Mouse (Mus musculus) thymus, postnatal 4 days (tissue): ENCODE measurements around the gene Cd9.

Source experiments
- DNase-seq: peaks from one replicate; pipeline ENCODE4 v3.0.0; 2021

The Cd9 gene

DNA sequence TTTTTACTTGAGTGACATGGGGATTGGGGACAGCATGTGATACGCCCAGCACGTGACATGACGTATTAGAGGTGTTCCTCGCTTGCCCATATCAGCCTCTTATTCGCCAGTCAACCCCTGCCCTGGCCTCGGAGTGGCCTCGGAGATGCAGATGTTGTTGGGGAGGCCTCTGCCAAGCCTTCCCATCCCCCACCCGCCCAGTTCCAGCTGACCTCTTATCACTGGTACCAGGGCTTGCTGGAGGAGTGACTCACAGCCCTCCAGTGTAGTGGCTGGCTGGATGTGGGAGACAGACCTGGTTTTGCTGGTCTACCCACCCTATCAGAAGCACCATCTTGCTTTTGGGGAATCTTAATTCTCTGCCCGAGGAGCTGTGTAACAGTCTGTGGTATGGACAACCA is 21.3 kb downstream of the Cd9 start:
- no peak for DNase-seq

- no peak for DNase-seq
Observed at GRCm38 (mm10) chr6:125471921-125472320, 22.7 kb downstream of the Cd9 start.

DNA sequence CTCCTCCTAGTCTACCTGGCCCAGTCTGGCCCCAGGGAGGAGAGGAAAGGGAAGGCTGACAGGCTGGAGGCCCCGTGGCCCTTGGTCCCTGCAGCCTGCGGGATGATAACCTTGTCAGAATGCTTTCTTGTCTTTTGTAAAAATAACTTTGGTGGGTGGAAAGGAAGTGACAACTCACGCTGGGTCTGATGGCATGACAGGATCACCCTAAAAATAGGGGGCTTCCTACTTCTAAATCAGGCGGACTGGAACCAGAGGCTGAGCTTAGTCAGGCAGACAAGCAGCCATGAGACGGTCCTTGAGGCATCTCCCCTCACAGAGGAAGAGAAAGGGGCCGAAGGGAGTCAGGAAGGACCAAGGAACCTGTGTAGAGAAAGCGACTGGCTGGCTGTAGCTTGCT is 23.3 kb downstream of the Cd9 start:
- DNase-seq: no peak

- no peak for DNase-seq
Observed at GRCm38 (mm10) chr6:125470616-125471015, 24.0 kb downstream of the Cd9 start.

DNA sequence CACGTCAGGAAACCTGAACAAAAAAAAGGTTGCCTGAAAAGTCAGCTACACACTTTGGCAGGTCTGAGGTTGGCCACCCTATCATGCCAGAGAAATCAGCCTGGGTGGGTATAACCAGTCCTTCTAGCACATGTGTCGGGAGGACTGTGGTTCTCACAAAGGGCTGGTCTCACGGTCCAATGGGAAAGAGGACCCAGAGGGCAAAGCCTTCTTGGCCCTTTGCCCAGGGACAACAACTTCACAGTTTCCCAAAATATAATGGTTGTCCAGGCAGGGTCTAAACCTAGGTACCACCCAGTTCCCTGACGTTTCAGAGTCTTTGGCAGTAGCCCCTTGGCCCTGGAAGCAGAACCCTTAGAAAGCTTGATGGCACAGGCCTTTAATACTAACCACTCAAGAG is 25.4 kb downstream of the Cd9 start:
- DNase-seq: no peak

DNA sequence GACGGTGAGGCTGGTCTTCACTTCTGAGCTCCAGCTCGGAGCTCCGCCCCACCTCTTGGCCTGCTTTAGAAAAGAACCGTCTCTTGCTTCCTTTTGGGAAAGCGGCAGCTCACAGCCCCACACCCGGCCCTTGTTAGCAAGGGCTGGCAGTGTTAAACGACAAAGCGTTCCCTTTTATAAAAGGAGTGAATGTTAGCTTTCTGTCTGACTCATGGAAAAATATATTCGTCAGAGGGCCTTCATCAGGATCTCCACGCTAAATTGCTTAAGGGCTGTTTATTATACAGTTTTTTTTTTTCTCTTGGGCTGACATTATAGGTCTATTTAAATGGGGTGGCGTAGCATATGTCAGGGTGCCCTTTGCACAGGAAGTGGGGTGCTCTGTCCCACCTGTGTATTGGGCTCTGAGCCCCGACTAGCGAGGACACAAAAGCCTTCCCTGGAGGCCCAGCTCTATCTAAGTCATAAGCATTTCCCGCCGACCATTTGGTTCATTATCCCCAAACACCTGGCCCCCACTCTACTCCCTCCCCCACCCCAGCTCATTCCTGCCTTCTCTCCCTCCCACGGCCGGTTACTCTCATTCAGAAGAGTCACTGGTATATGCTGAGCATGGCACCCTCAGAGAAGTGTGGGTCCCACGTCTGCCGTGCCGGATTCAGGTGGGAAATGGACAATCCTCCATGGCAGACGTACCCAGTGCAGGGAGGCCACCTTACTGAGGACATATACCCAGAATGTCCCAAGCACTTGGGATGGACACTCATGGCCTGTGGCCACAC is 26.2 kb downstream of the Cd9 start:
- peak; percentile 40 for DNase-seq

DNA sequence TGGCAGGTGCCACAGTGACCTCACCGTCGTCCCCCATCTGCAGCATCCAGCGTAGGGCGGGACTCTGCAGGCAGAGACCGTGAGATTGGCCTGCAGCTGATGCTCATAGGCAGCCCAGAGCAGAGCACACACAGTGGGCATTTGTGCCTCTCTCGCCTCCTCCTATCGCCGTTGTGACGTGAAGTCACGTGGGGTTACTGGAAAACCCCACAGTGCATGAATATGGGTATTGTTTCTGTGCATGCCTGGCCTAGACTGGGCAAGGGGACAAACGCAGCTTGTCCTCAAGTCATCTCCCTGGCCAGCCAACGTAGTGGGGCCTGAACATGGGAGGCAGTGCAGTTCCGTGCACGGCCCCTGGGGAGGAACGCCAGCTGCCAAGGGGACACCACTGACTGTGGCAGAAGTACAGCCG is 27.3 kb downstream of the Cd9 start:
- peak; percentile 49 for DNase-seq

DNA sequence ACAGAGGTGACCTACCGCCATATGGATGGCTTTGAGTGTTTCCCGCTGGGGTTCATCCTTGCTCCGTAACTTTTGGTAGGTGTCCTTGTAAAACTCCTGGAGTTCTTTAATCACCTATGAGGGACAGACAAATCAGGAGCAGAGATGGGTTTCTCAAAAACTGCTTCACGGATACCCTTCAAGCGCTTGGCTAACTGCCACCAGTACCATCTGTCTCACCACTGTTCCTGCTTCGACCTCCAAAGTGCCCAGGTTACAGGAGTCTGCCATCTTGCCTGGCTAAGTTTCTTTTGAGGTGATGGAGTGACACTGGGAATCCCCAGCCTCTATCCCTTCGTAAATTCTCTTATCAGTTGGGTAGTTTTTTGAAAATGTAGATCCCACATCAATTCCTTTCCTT is 32.3 kb downstream of the Cd9 start:
- no peak for DNase-seq

DNA sequence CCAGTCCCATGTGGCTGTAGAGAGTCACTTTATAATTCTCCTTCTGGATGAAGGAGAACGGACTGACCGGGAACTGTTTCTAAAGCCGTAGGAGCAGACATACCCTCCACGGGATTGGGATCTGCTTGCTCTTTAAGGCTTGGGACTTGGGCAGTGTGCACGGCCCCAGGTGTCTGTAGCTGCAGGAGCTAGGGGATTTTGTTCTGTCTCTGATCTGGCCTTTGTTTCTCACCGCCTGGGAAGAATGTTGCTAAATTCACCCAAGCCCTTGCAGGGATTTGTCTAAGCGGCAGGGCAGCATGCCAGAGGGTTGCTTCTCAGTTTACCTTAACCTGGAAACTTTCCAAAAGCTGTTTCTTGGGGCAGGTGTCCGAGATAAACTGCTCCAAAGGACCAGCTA is 32.8 kb downstream of the Cd9 start:
- no peak for DNase-seq

DNA sequence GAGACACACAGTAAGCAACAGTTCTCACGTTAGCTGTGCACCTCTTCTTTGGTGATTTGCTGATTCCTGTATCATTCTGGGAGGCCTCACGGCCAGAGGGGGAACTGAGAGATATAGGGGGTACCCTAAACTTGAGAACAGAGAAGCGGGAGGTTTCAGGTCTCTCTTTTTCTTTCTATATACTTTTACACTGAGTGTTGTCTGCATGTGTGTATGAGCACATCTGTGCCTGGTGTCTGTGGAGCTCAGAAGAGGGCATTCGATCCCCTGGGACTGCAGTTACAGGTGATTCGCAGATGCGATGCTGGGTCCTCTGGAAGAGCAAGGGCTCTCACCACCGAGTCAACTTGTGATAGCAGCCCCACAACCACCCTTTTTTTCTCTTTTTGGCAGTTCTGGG is 33.3 kb downstream of the Cd9 start:
- no peak for DNase-seq

DNA sequence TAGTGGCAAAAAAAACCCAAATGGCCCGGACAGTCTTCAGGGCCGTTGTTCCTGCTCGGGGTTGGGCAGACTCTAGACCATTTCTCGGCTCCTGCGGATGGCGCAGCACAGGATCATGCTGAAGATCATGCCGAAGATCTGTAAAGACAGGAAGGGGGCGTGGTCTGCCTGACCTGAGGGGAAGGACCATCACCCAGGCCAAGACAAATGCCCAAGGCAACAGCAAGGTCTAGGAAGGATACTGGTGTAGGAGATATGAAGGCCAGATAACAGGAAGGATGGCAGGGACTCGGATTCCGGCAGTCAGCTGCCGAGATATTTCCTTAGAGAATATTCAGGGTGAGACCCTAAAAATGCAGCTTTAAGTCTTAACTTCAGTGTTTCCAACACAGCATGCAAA is 34.0 kb downstream of the Cd9 start:
- DNase-seq: no peak

DNA sequence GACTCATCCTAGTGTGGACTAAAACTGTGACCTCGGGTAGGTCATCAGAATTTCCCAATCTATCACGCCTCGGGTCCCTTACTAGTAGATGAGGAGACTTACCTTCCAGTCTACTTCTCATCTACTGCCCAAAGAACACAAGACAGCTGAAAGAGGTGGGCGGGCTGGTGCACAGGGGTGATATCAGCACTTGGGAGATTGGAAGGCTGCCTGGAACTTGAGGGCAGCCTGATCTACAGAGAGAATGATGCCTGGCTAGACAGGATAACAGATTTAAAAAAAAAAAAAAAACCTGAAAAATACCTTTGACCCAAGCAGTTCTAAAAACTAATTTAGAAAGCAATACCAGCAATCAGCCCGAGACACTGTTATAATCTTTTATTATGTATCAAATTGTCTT is 34.7 kb downstream of the Cd9 start:
- DNase-seq: no peak

- DNase-seq: no peak
Observed at GRCm38 (mm10) chr6:125455806-125456520, 38.6 kb downstream of the Cd9 start.

DNA sequence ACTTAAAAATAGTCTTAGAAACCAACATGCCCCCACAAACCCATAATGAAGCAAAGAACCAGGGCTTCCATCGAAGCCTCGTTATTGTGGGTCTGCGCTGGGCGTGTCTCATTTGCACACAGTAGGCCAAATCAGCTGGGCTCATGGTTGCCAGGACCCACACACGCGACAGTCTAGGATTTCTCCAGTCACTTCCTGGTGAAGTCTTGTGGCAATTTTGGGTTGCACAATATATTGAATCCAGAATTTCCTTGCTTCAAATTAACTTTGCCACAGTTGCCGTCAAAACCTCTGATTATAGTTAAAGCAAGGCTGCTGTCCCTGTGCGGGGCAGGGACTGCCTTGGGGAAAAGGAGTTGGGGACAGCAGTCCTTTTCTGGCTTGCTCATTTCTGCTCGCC is 39.9 kb downstream of the Cd9 start:
- DNase-seq: no peak

- no peak for DNase-seq
Observed at GRCm38 (mm10) chr6:125454299-125454698, 40.3 kb downstream of the Cd9 start.

- DNase-seq: no peak
Observed at GRCm38 (mm10) chr6:125447660-125448059, 46.9 kb downstream of the Cd9 start.

DNA sequence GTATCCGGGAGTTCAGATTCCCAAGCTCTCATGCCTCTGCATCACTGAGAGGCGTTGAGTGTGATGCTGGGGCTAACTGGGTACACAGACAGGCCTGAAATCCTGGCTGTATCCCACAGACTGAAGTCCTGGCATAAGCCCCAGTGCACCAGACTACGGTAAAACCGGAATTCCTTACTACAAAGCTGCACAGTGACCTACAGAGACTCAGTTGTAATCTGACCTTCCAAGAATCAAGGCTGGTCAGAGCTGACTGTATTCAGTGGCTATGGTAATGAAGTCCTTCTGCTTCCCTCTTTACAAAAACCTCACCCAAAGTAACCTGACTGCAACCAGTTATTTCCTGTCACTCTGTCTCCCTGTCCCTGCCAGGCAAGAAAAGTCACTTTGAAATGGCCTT is 47.4 kb downstream of the Cd9 start:
- no peak for DNase-seq

DNA sequence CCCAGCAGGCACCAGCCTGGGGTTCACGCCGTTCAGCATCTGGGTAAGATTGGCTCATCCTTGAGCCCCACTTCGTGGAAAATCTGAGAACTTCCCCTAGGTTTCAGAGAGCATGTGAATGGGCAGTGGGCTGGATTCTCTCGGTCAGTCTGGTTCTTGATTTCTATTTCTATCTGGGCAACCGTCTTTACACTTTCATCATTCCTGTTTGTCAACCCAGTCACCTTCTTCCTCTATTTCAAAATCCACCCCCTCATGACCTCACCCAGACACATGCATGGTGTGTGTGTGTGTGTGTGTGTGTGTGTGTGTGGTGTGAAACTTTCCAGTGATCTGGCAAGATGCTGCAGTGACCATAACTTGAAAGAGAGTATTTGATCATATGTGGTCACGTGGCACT is 49.2 kb downstream of the Cd9 start:
- no peak for DNase-seq

DNA sequence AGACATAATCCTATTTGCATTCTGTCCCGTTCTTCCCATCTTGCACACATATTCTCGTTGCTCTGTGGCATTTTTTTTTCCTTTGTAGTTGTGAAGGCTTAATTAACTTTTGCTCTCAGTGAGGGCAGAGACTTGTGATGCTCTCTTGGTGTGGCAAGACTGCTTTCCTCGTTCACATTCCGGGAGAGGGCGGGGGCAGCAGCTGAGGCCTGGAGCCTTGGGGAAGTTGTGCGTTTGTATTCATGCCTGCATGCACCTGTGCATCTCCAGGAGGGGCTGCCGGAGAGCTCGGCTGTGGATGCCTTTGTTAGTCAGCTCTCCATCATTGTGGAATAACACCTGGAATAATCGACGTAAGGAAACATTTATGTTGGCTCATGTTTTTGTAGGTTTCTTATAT is 52.0 kb downstream of the Cd9 start:
- no peak for DNase-seq

DNA sequence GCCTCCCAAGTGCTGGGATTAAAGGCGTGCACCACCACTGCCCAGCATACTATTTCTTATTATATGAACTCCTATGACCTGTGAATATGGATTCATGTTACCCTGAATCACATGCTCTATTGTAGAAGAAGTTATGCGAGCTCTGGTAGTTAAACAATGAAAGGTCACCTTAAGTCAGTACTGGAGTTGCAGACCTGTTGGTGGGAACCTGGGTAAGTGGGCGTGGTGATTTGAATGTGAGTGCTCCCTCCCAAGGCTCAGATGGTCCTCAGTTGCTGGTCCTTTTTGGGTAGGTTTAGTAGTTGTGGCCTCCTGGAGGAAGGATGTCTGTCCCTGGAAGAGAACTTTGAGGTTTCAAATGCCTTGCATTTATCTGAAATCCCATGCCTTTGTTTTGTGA is 57.8 kb downstream of the Cd9 start:
- DNase-seq: no peak

- DNase-seq: no peak
Observed at GRCm38 (mm10) chr6:125434735-125435518, 59.7 kb downstream of the Cd9 start.

- no peak for DNase-seq
Observed at GRCm38 (mm10) chr6:125433704-125434447, 60.7 kb downstream of the Cd9 start.

DNA sequence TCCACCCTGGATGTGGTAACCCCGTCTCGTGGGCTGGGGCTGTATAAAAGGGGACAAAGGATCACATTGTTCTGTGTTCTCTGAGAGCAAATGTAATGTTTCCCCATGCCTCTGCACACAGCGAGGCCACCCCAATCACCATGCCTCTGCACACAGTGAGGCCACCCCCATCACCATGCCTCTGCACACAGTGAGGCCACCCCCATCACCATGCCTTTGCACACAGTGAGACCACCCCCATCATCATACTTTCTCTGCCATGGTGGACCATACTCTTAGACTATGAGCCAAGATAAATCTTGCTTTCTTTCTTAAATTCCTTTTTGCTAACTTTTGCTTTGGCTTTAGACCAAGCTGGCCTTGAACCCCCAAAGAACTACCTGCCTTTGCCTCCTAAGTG is 61.3 kb downstream of the Cd9 start:
- no peak for DNase-seq
